Mouse (Mus musculus) small intestine, adult 2 months (tissue): ENCODE measurements at regions not wholly inside any gene's neighbourhood (a gene's known extent, or its start where the extent isn't known, plus 50 kb on each side); places are given as distances from the start of the nearest gene placed in this dataset.
"Not testable (repeated sequence)": the region's sequence is repeated elsewhere in the genome, so short reads cannot be mapped to it uniquely, and the experiment has no call there.

ENCODE experiments used
- H3K27ac ChIP-seq: fragments of 200-500 bp; 2 replicates; pipeline ENCODE4 v1.5.1; 2012; ENCODE audit warnings: low read depth, low read length, control low read depth, inconsistent platforms; ENCODE audit not compliant: insufficient read depth
- H3K27me3 ChIP-seq: fragments of 200-500 bp; 2 replicates; pipeline ENCODE4 v1.6.1; 2012; ENCODE audit warnings: mild to moderate bottlenecking, moderate library complexity, low read length, inconsistent platforms; ENCODE audit not compliant: control insufficient read depth, insufficient read depth
- H3K36me3 ChIP-seq: fragments of 200-500 bp; 2 replicates; pipeline ENCODE4 v1.6.1; 2012; ENCODE audit warnings: mild to moderate bottlenecking, low read length, control low read depth, inconsistent platforms; ENCODE audit not compliant: control insufficient read depth, insufficient read depth
- H3K4me1 ChIP-seq: fragments of 200-500 bp; 2 replicates; pipeline ENCODE4 v1.6.1; 2012; ENCODE audit warnings: low read length, inconsistent platforms, mixed read lengths; ENCODE audit not compliant: control insufficient read depth, insufficient read depth, insufficient read length
- H3K4me3 ChIP-seq: fragments of 200-500 bp; 2 replicates; pipeline ENCODE4 v1.5.1; 2012; ENCODE audit warnings: low read depth, mild to moderate bottlenecking, control low read depth, inconsistent platforms, low read length, moderate library complexity
- CTCF ChIP-seq: fragments of 200-500 bp; IDR thresholded peaks from 2 replicates; pipeline ENCODE4 v1.5.1; 2012; ENCODE audit warnings: low read depth, mild to moderate bottlenecking, control low read depth, inconsistent platforms, low read length, moderate library complexity, mixed read lengths; ENCODE audit not compliant: insufficient replicate concordance, insufficient read length; ENCODE audit errors: extremely low read depth
- POLR2A ChIP-seq: fragments of 200-500 bp; IDR thresholded peaks from 2 replicates; pipeline ENCODE4 v1.6.1; 2012; ENCODE audit warnings: low read depth, mild to moderate bottlenecking, control low read depth, inconsistent platforms, low read length, moderate library complexity
- WGBS: fragments of 180-500 bp; shearing (Covaris S2); methylation state at CpG from one replicate; pipeline ENCODE4 v1.1.7; 2018; 5-methylcytosine and 5-hydroxymethylcytosine counted together

GRCm38 (mm10) chr1:88798473-88798872, 96.5 kb upstream of the Arl4c start:
- no peak overlapping the region for H3K4me3 ChIP-seq
- TF ChIP-seq CTCF (no peak), POLR2A (no peak)
- H3K27ac ChIP-seq: no peak overlapping the region
- peaks cover 6% of the 10 kb centered on the region; the same call in 1 of the 2 replicates for H3K4me1 ChIP-seq
- H3K27me3 ChIP-seq: no peaks in the 10 kb centered on the region
- H3K36me3 ChIP-seq: no peaks in the 10 kb centered on the region
- WGBS: 89% methylated on average over 14 of the region's 14 CpGs

- no peaks in the 10 kb centered on the region for H3K27me3 ChIP-seq
- whole genome bisulfite sequencing: 83% methylated on average over 8 of the region's 8 CpGs
- peaks cover 6% of the 10 kb centered on the region; the same call in 1 of the 2 replicates for H3K4me1 ChIP-seq
- no peak for TF ChIP-seq POLR2A
- TF ChIP-seq CTCF: no peak
- no peak overlapping the region for H3K4me3 ChIP-seq
- no peak overlapping the region for H3K27ac ChIP-seq
- no peaks in the 10 kb centered on the region for H3K36me3 ChIP-seq
These were observed 96.9 kb upstream of the Arl4c start for GRCm38 (mm10) chr1:88798874-88799273.

- Histone ChIP-seq H3K4me1 (peaks cover 6% of the 10 kb centered on the region; the same call in 1 of the 2 replicates), H3K27ac (no peak overlapping the region), H3K27me3 (no peaks in the 10 kb centered on the region), H3K4me3 (no peak overlapping the region), H3K36me3 (no peaks in the 10 kb centered on the region)
- TF ChIP-seq POLR2A: no peak
- no peak for TF ChIP-seq CTCF
- WGBS: 80% methylated on average over 7 of the region's 7 CpGs
These were observed 97.3 kb upstream of the Arl4c start for GRCm38 (mm10) chr1:88799343-88799742.

GRCm38 (mm10) chr1:88799789-88800188, 97.8 kb upstream of the Arl4c start:
- WGBS: 63% methylated on average over 8 of the region's 8 CpGs
- H3K27ac ChIP-seq: no peak overlapping the region
- no peaks in the 10 kb centered on the region for H3K27me3 ChIP-seq
- H3K4me3 ChIP-seq: no peak overlapping the region
- no peaks in the 10 kb centered on the region for H3K36me3 ChIP-seq
- TF ChIP-seq POLR2A (no peak), CTCF (no peak)
- H3K4me1 ChIP-seq: peaks cover 6% of the 10 kb centered on the region; the same call in 1 of the 2 replicates

- WGBS: 30% methylated on average over 5 of the region's 5 CpGs
- H3K4me1 ChIP-seq: peaks cover 6% of the 10 kb centered on the region; the same call in 1 of the 2 replicates
- no peak overlapping the region for H3K27ac ChIP-seq
- no peaks in the 10 kb centered on the region for H3K27me3 ChIP-seq
- TF ChIP-seq CTCF: no peak
- TF ChIP-seq POLR2A: no peak
- H3K4me3 ChIP-seq: no peak overlapping the region
- no peaks in the 10 kb centered on the region for H3K36me3 ChIP-seq
These were observed 98.4 kb upstream of the Arl4c start for GRCm38 (mm10) chr1:88800411-88800810.

GRCm38 (mm10) chr1:88801151-88801550, 99.1 kb upstream of the Arl4c start:
- not testable (repeated sequence) for H3K4me3 ChIP-seq, H3K27me3 ChIP-seq, H3K36me3 ChIP-seq, H3K27ac ChIP-seq, H3K4me1 ChIP-seq

- H3K27me3 ChIP-seq: no peaks in the 10 kb centered on the region
- H3K4me1 ChIP-seq: no peaks in the 10 kb centered on the region
- H3K27ac ChIP-seq: no peak overlapping the region
- H3K4me3 ChIP-seq: no peak overlapping the region
- WGBS: 75% methylated on average over 6 of the region's 6 CpGs
- no peaks in the 10 kb centered on the region for H3K36me3 ChIP-seq
- TF ChIP-seq POLR2A (no peak), CTCF (no peak)
These were observed 104.9 kb upstream of the Arl4c start for GRCm38 (mm10) chr1:88806960-88807359.

GRCm38 (mm10) chr1:88807901-88808300, 105.9 kb upstream of the Arl4c start:
- Histone ChIP-seq H3K4me1 (no peaks in the 10 kb centered on the region), H3K36me3 (no peaks in the 10 kb centered on the region), H3K4me3 (no peak overlapping the region), H3K27ac (no peak overlapping the region), H3K27me3 (no peaks in the 10 kb centered on the region)
- WGBS: 67% methylated on average over 6 of the region's 6 CpGs
- TF ChIP-seq POLR2A: no peak
- no peak for TF ChIP-seq CTCF
